Mouse (Mus musculus): ENCODE results near the gene Iqschfp. TPM values are rescaled to one million over a fixed set of nuclear protein-coding genes. Genes with fewer than 3 reads are reported as not detected.

Iqschfp gene
- total RNA-seq, 2 experiments from 2014 or later = not detected

DNA sequence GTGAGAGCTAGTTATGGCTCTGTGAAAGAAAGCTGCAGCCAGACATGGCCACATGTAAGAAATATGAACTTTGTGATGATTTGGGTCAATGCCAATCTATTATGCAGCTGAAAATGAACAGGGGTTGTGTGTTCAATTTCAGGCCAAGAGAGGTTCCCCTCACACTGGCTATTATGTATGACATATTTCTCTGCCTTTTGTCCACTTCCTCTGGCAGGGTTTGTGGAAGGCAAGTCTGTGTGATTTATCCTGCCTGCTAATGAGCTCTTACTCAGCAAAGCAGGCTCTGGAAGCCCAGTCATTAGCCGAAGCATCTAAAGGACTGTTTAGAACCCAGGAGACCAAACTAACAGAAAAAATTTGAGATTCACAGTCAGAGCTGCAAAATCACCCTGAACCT lies 286.2 kb downstream of the Iqschfp start:
- ATAC-seq (replicated peaks; ENCODE audit: low FRiP score, poor library complexity, severe bottlenecking) = no peak

DNA sequence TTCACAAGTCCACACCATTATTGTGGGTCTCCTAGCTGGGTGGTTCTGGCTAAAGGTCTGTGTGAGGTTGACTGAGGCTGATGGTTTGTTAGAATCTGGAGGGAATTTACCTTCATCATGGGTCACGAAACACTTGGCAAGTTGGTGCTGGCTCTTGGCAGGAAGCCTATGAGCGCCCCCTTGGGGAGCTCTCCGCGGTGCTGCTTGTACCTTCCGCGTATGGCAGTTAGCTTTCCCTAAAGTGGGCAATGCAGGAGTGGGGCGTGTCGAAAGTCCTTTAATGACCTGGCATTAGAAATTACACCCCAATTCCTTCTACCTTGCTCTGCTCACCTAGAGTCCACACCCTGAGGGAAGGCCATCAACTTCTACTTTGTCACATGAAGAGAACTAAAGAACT lies 295.4 kb downstream of the Iqschfp start:
- no peak for ATAC-seq (replicated peaks; ENCODE audit: low FRiP score, poor library complexity, severe bottlenecking)

DNA sequence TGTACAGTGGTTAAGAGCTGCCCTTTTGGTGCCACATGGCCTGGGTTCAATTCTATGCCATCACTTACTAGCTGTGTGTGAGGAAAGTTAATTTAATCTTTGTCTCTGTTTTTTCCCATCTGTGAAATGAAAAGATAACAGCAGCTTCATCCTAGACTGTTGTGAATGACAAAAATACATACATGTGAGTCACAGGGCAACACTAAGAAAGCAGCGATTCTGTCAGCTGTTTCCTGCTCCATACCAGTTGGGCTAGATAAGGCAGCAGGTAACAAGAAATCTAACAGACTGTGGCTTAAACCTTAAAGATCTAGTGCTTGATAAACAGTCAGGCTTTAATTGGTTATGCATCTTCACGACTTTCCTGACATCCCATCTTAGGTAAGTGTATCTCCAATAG lies 297.1 kb downstream of the Iqschfp start:
- ATAC-seq (replicated peaks; ENCODE audit: low FRiP score, poor library complexity, severe bottlenecking) = no peak

DNA sequence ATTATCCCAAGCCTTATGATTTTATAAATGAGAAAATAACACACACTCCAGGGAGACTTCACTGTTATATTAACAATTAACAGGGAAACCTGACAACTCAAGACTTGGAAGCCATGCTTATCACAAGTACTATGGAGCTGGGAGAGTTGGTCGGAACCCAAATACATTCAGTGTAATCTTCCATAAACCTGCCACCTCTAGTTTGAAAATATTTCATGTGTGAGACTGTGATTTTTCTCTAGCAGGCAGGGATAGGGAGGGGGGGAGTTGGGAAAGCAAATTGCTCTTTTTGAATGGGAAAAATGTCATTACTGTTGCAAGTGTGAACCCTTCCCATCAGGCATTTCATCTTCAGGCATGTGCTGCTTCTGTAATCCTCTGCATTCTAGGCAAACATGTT lies 304.9 kb downstream of the Iqschfp start:
- ATAC-seq (replicated peaks; ENCODE audit: low FRiP score, poor library complexity, severe bottlenecking) = no peak

DNA sequence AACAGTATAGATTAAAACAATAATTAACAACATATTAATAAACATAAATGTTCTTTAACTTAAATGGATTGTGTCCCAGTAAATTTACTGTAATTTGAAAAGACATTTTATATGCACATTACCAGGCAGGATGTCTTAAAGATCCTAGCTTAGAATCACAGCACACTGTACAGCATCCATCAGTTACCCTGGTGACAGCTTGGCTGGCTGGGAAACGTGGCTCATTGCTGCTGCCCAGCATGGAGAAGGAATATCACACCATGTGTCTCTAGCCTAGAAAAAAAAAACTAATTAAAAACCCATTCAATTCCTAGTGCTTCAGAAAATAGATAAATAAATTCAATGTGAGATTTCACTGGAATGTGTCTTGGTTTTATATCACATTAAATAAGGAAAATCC lies 309.2 kb downstream of the Iqschfp start:
- ATAC-seq (replicated peaks; ENCODE audit: low FRiP score, poor library complexity, severe bottlenecking) = no peak

DNA sequence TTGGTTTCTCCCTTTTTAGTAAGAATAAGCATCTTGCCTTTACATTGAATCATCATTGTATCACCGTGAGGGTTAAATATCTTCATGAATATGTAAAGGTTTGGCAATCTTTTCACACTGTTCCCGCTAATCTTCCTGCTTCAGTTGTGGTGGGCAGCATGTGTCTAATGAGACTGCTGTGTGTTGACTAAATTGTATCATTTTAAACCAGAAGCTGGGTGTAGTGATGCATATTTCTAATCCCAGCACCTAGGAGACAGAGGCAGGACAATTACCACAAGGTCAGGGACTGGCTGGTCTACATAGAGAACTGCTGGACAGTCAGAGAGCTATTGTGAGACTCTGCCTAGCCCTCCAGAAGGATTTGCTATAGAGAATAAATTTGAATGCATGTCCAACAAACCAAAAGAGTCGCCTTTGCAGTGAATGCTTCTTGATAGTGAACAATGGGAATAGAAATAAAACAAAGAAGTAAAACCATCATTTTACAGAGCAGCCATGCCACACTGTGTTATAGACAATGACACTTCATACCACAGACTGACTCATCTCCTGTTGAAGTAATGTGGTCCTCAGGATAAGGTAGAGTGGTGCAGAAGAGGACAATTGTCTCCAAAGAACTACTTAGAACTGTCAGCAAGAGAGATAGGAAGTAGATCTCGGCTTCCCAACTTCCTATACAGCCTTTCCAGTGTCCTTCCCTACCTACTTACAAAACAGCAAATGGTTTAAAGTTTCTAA lies 310.3 kb downstream of the Iqschfp start:
- ATAC-seq (replicated peaks; ENCODE audit: low FRiP score, poor library complexity, severe bottlenecking) = no peak

DNA sequence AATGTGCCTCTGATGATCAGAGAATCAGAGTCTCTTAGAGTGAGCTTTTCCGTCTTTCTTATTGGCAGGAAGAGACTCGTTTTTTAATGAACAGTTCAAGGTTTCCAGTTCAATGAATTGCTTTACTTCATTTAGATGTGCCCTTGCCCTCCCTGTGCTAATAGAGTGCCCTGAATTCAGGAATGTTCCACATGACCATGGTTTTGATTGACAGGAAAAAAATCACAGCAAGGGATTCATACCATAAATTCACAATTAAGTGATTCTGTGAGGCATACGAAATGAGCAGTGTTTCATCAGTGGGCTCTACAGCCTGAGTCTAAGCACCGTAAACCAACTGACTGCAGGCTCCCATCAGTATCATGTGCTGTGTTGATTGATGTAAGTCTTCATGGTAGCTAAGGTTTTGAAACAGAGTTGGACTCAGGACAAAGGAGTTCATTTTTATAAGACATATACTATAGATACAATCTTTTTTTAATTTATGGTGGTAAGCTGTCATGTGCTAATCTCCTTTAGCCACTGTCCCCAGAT lies 312.0 kb downstream of the Iqschfp start:
- ATAC-seq (replicated peaks; ENCODE audit: low FRiP score, poor library complexity, severe bottlenecking) = no peak

DNA sequence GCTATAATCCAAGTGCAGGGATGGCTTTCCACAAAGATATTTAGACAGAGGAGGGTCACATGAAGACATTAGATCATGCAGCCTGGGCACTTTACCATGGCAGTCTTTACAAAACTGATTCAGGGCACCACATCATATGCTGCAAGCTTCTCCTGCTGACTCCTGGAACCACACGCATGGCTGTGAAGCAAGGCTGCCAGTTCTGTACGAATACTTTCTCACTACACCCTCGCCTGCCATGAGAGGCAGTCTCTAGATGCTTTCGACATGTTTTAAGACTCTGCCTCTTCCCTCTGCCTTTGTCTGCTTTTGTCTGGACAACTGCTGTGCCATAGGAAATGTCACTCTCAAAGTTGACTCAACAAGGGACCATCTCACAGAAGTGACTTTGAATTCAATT lies 318.4 kb downstream of the Iqschfp start:
- ATAC-seq (replicated peaks; ENCODE audit: low FRiP score, poor library complexity, severe bottlenecking) = no peak

DNA sequence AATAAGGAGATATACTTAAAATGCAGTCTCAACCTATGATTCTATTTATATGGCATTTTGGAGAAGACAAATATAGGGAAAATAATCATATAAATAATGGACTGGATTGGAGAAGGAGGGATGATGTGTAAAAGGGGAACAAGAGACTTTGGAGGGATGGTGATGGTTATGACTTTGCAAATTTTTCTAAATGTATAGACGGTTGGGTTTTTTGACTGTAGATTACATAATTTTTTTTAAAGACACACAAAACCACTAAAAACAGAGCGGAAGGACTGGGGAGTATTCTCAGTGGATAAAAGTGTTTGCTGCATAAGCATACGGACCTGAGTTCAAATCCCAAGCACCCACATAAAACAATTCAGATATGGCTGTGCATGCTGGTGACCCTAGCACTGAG lies 329.4 kb downstream of the Iqschfp start:
- ATAC-seq (replicated peaks; ENCODE audit: low FRiP score, poor library complexity, severe bottlenecking) = no peak

DNA sequence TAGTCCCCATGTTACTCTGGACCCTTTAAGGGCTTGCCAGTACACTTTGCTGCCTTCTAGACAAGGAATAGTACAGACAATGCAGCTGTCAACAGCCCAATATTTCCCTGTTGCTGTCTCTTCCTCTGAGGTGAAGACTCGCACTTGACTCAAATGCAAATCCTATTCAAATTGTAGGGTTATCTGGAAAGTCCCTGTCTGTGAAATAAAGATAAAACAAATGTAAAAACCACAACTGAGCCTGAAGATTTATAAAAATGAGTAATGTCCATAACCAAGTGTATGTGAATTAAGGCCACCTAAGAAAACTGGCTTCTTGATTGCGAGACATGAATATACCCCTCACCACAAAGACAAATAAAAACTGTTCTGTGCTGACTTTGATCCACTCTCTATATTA lies 347.9 kb downstream of the Iqschfp start:
- ATAC-seq (replicated peaks; ENCODE audit: low FRiP score, poor library complexity, severe bottlenecking) = no peak

DNA sequence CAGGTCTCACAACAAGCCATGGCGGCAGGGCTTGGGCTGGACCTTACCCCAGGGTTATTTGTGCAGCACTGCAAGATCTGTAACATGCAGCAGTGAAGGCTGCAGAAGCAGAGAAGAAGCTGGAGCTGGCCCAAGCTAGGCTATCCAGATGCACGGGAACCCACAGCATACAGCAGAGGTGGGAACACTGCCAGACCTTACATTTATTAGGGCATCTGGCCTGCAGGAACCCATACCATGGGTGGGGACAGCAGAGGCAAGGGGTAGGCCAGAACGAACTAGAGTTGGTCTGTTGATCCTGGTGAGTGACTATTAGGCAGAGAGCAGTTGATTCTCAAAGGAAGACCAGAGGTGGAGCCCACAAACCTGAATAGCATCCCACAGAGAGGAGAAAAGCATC lies 351.2 kb downstream of the Iqschfp start:
- no peak for ATAC-seq (replicated peaks; ENCODE audit: low FRiP score, poor library complexity, severe bottlenecking)

DNA sequence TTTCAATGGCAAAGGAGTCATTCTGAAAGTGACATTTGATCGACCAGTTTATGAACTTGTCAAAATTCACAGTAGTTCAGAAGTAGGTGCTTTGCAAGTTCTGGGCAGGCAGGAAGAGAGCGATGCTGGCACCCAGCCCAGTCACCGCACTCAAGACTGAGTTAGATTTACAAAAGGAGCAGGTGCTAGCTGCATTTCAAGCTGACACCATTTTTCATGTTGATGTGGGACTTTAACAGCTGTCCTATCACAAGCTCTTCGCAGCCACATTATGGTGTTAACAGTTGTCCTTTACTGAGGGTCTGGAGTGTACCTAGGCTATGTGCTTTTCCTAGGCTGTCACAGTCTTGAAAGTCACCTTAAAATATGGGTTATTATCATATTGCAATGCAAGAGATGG lies 354.1 kb downstream of the Iqschfp start:
- no peak for ATAC-seq (replicated peaks; ENCODE audit: low FRiP score, poor library complexity, severe bottlenecking)

DNA sequence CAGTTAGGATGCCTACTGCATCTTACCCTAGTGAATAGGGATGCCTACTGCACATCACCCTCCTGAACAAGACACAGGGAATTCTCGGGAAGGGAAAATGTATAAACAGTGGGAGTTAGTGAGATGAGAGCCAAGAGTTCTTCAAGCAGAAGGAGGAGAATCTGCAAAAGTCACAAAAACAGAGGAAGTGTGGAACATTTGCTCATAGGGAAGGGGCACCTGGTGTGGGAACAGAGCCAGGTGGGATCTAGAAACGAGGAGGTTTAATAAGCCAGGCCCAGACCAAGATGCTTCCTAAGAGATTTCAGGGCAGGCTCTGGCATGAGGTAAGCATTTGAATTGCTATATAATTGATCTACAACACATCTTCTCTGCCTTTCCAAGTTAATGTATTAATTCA lies 358.6 kb downstream of the Iqschfp start:
- ATAC-seq (replicated peaks; ENCODE audit: low FRiP score, poor library complexity, severe bottlenecking) = no peak

DNA sequence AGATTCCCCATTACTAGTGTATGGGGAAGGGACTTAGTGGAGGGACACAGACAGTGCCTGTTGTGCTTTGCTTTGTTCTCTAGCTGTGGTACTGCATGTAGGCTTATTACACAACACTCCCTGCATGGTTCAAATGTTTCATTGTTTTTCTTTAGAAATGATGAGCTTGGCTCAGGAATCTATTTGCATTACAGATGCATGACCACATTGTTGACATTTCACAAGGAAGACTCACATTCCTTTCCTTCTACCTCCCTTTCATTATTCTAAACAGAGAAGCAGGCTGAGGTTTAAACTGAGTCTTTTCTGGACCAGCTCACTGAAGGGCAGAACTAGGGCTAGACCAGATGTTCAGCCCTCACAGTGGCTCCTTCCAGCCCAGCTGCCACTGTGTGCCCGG lies 360.3 kb downstream of the Iqschfp start:
- no peak for ATAC-seq (replicated peaks; ENCODE audit: low FRiP score, poor library complexity, severe bottlenecking)

DNA sequence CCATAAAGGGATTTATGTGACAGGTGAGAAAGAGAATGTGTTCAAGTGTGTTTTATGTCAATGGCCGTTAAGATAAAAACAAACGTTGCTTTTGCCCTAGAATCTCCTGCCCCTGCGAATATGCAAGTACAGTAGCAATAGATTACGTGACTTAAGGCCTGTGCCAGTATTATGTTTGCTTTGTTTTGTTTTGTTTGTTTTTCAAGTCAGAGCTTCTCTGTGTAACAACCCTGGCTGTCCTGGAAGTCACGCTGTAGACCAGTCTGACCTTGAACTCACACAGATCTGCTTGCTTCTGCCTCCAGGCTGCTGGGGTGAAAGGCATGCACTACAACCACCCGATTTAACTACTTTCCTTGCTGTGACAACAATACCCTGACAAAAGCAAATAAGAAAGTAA lies 370.3 kb downstream of the Iqschfp start:
- ATAC-seq (replicated peaks; ENCODE audit: low FRiP score, poor library complexity, severe bottlenecking) = no peak

DNA sequence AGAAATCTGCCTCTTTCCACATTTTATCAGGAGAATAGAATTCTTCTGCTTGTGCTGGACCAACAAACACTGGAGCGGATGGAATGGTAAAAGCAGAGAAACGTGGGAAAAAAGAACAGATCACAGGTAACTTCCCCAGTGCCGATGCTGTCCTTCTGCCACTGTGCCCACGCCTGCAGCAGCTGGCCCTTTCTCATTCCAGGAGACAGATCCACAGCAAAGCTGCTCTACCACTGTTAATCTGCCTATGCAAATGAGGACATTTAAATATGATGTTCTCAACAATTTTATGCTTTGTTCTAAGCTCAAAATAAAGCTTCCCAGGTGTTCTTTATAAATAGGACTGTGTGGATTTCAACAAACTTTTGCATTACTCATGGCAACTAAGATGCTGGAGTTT lies 375.9 kb downstream of the Iqschfp start:
- no peak for ATAC-seq (replicated peaks; ENCODE audit: low FRiP score, poor library complexity, severe bottlenecking)

DNA sequence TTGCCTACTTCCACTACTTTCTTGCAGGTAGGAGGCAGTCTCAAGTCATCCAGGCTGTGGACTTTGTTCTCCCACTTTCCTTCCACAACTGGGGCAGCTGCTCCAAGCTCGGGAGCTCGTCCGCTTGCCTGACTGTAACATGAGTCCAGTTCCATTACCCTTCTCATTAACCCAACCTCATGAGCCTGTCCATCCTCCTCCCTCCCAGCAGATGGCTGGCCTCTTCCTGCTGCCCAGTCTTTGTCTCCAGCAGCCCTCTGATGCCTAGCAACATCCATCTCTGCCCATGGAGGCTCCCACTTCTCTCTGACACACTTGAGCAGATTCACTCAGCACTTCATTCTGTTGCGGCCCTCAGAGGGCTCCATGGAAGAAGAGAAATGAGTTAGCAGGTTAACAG lies 377.2 kb downstream of the Iqschfp start:
- no peak for ATAC-seq (replicated peaks; ENCODE audit: low FRiP score, poor library complexity, severe bottlenecking)

DNA sequence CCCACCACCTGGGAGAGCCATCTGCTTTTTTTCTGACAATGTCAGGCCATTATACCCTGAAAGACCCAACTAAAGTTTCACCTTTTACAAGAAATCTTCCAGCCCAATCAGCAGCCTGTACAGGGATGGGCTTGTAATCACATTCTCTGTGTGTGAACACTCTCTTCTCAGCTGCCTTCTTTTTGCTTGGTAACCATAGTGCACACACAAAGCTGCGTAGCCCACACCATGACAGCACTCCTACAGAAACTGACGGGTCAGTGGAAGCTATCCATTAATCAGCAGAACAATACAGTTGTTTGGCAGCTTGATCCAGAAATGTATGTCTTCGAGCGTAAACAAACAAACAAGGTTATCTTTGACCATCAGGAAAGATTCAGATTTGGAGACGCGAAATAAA lies 378.2 kb downstream of the Iqschfp start:
- ATAC-seq (replicated peaks; ENCODE audit: low FRiP score, poor library complexity, severe bottlenecking) = no peak

DNA sequence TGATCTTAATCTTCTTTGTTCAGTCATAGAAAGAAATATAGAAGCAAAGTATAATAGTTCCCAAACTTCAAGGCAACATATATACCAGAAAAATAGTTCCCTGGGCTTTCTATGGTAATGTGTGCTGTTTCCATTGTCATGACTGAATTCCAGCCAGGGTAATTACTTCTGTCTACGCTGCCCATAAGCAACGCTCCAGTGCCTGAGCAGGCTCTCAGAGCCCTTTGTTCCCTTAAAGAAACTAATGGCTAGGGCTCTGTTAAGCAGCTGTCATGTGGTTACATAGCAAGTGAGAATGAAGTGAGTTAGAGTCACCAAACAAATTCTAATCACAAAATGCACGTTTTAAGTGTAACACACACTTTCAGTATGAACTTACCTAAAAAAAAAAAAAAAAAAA lies 379.4 kb downstream of the Iqschfp start:
- no peak for ATAC-seq (replicated peaks; ENCODE audit: low FRiP score, poor library complexity, severe bottlenecking)

DNA sequence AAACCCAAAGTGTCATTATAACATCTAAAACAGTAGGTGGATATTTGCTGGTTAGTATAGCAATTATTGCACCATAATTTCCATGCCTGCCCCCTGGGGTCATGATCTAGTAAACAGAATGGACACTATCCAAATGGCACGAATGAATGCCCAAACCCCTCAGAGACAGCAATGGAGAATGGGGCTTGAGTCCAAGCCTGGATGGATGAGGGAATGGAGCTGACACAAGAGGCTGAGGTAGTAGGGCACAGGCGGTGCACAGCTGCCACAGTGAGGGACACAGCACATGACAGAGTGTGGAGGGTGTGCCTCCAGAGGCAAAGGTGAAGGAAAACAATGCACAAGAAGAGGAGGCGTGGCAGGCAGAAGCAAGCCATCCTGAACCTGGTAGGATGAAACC lies 379.8 kb downstream of the Iqschfp start:
- ATAC-seq (replicated peaks; ENCODE audit: low FRiP score, poor library complexity, severe bottlenecking) = no peak

DNA sequence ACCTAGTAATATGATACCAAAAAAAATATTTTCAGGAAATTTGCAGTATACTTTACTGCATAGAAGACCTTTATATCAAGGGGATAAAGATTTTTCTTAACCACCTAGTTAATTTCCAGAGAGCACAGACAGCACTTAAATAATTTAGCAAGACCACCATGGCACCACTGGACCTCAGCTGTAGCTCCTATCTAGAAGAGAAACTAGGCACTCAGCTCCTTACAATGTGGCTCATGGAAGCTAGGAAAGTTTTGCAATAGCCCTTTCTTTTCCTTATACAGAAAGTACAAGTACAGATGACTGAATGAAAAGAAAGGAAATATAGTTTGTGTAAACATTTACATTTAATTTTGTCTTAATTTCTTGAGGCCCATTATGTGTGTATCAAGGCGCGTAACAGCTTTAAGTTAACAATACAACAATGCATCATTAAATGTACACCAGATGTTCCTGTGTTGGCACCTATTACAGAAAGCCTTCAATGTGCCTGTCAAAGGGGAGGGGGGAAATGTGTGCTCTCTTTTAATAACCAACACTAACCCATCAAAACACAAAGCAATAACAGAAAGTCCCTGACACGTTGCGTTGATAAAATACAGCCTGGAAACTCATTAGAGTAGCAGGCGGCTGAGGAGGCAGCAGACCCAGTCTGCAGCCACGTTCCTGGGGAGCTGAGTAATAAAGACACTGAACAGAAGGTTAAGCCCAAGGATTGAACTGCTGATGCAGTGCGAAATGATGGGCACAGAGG lies 391.0 kb downstream of the Iqschfp start:
- no peak for ATAC-seq (replicated peaks; ENCODE audit: low FRiP score, poor library complexity, severe bottlenecking)

Measured in erythroid progenitor cell, adult 5-6 weeks (primary cell).